ENCODE assay signal across 13 mouse cellular contexts in the genomic region with DNA sequence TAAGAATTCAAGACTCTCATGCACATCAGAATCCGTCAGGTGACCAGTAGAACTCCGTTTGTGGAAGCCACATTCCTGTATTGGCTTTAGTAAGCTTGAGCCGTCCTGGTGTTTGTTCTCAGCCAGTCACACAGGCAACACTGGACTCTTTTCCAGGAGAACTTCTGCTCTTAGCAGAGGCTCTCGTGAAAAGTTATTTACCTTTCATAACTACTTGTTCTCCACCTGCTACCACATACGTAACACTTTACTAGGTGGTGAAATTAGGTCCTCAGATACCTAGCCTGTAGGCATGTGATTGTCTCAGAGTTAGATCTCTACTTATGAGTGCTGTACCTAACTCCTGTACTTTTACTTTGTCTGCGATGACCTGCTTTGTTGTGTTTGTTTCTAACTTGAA.
"Had no signal": no experiment of that assay in that cellular context is flagged by ENCODE, and none has a peak within 500 bp of the region (broad histone marks: within the 10 kb centered on the region; RNA-seq: fewer than 3 reads in every experiment).

No protein-coding gene starts in this region.

- H3K9me3 ChIP-seq: liver, embryonic 13.5 days; liver, embryonic 15.5 days; midbrain, embryonic 10.5 days; midbrain, embryonic 12.5 days; midbrain, embryonic 15.5 days; neural tube, embryonic 12.5 days had no signal

- H3K9ac ChIP-seq: liver, embryonic 13.5 days; liver, embryonic 15.5 days; liver, postnatal 0 days; midbrain, embryonic 12.5 days; midbrain, embryonic 15.5 days; neural tube, embryonic 12.5 days had no signal

- ATAC-seq: liver, postnatal 0 days; midbrain, embryonic 15.5 days had no signal

- H3K4me3 ChIP-seq: liver, embryonic 13.5 days; liver, embryonic 15.5 days; midbrain, embryonic 10.5 days; midbrain, embryonic 12.5 days; midbrain, embryonic 15.5 days; neural tube, embryonic 12.5 days had no signal

- H3K4me1 ChIP-seq: liver, embryonic 13.5 days; liver, embryonic 15.5 days; midbrain, embryonic 10.5 days; midbrain, embryonic 12.5 days; midbrain, embryonic 15.5 days; neural tube, embryonic 12.5 days had no signal

- DNase-seq: liver; liver, embryonic 13.5 days; liver, postnatal 0 days; right cerebral cortex, postnatal 14 days; thymus, adult 2 months; thymus, postnatal 25 days; thymus, postnatal 4 days had no signal

- H3K27me3 ChIP-seq: liver, embryonic 13.5 days; liver, embryonic 15.5 days; midbrain, embryonic 12.5 days; midbrain, embryonic 15.5 days; neural tube, embryonic 12.5 days had no signal

- H3K4me2 ChIP-seq: liver, embryonic 11.5 days; liver, embryonic 13.5 days; liver, embryonic 15.5 days; midbrain, embryonic 12.5 days; midbrain, embryonic 15.5 days; neural tube, embryonic 12.5 days had no signal

- H3K27ac ChIP-seq: liver, embryonic 13.5 days; liver, embryonic 15.5 days; midbrain, embryonic 10.5 days; midbrain, embryonic 12.5 days; midbrain, embryonic 15.5 days; neural tube, embryonic 12.5 days had no signal
